Comparison of ENCODE assay signal across 11 mouse cellular contexts in genomic region chr9:22001633-22002032, GRCm38 (mm10). TPM values are rescaled to one million over a fixed set of nuclear protein-coding genes. Genes with fewer than 3 reads are reported as not detected.
DNase-seq lines count a peak whose midpoint lies in the region; ATAC-seq and TF ChIP-seq lines count a peak whose summit lies in the region.
"Had no signal": no experiment of that assay in that cellular context is flagged by ENCODE, and none has a peak within 500 bp of the region (broad histone marks: within the 10 kb centered on the region; RNA-seq: fewer than 3 reads in every experiment).

No protein-coding gene starts in this region.

- no peak for ATAC-seq in intestine, postnatal 0 days
- ATAC-seq in intestine, embryonic 15.5 days = no peak
- no peak for ATAC-seq in hindbrain, embryonic 13.5 days (ENCODE audit: low FRiP score)
- no peak for ATAC-seq in midbrain, embryonic 13.5 days

- H3K9ac ChIP-seq in intestine, postnatal 0 days (ENCODE audit: low read depth, low read length) = no peak overlapping the region
- H3K9ac ChIP-seq in intestine, embryonic 15.5 days = no peak overlapping the region
- no peak overlapping the region for H3K9ac ChIP-seq in hindbrain, embryonic 13.5 days
- H3K9ac ChIP-seq in midbrain, embryonic 13.5 days (replicated peaks) = no peak overlapping the region
- H3K9ac ChIP-seq: liver, embryonic 14.5 days had no signal

- no peaks in the 10 kb centered on the region for H3K9me3 ChIP-seq in intestine, postnatal 0 days (ENCODE audit: control insufficient read depth)
- no peaks in the 10 kb centered on the region for H3K9me3 ChIP-seq in intestine, embryonic 15.5 days
- H3K9me3 ChIP-seq in hindbrain, embryonic 13.5 days = no peaks in the 10 kb centered on the region
- no peaks in the 10 kb centered on the region for H3K9me3 ChIP-seq in midbrain, embryonic 13.5 days

- H3K36me3 ChIP-seq in intestine, postnatal 0 days (ENCODE audit: control insufficient read depth, insufficient read depth) = peaks cover 26% of the 10 kb centered on the region
- H3K36me3 ChIP-seq in intestine, embryonic 15.5 days = peaks cover 21% of the 10 kb centered on the region
- peaks cover 28% of the 10 kb centered on the region for H3K36me3 ChIP-seq in hindbrain, embryonic 13.5 days
- H3K36me3 ChIP-seq in midbrain, embryonic 13.5 days = peaks cover 27% of the 10 kb centered on the region

- H3K4me3 ChIP-seq in intestine, postnatal 0 days (ENCODE audit: low read depth, low read length) = no peak overlapping the region
- no peak overlapping the region for H3K4me3 ChIP-seq in intestine, embryonic 15.5 days (replicated peaks)
- peak overlapping the region; percentile 41 for H3K4me3 ChIP-seq in hindbrain, embryonic 13.5 days
- peak overlapping the region; percentile 35; the same call in 1 of the 2 replicates for H3K4me3 ChIP-seq in midbrain, embryonic 13.5 days (replicated peaks)

- no peak overlapping the region for H3K4me2 ChIP-seq in intestine, postnatal 0 days (replicated peaks; ENCODE audit: low read depth)
- H3K4me2 ChIP-seq in intestine, embryonic 15.5 days (replicated peaks) = no peak overlapping the region
- peak overlapping the region; percentile 60 for H3K4me2 ChIP-seq in hindbrain, embryonic 13.5 days
- peak overlapping the region; percentile 63 for H3K4me2 ChIP-seq in midbrain, embryonic 13.5 days (replicated peaks)

- H3K27ac ChIP-seq in intestine, postnatal 0 days (ENCODE audit: low read depth, low read length) = no peak overlapping the region
- H3K27ac ChIP-seq in intestine, embryonic 15.5 days = no peak overlapping the region
- H3K27ac ChIP-seq in hindbrain, embryonic 13.5 days = no peak overlapping the region
- H3K27ac ChIP-seq in midbrain, embryonic 13.5 days = peak overlapping the region; percentile 80; the same call in 1 of the 2 replicates
- H3K27ac ChIP-seq: liver, embryonic 14.5 days had no signal

- DNase-seq in R1 (ENCODE audit: low read depth, low spot score) = peak; percentile 34
- DNase-seq in gastrocnemius, postnatal 25 days = no peak
- DNase-seq in urinary bladder, postnatal 14 days (ENCODE audit: low spot score) = no peak
- DNase-seq in frontal cortex, adult 2 months (ENCODE audit: extremely low spot score in 1 of 2, low spot score in 1 of 2) = no peak
- DNase-seq: gastrocnemius, postnatal 14 days had no signal

- no peaks in the 10 kb centered on the region for H3K27me3 ChIP-seq in intestine, postnatal 0 days (replicated peaks; ENCODE audit: control insufficient read depth, insufficient read depth, low read length)
- H3K27me3 ChIP-seq in intestine, embryonic 15.5 days (replicated peaks) = no peaks in the 10 kb centered on the region
- H3K27me3 ChIP-seq in hindbrain, embryonic 13.5 days = no peaks in the 10 kb centered on the region
- H3K27me3 ChIP-seq in midbrain, embryonic 13.5 days = no peaks in the 10 kb centered on the region

- TF ChIP-seq CTCF in intestine, postnatal 0 days (IDR thresholded peaks at IDR 0.05; ENCODE audit: low read depth) = 0 out of 2 replicates have a peak, but pooled peaks have one; percentile 7

- 86% methylated on average over 4 of the region's 4 CpGs for WGBS in intestine, postnatal 0 days
- 84% methylated on average over 4 of the region's 4 CpGs for WGBS in intestine, embryonic 15.5 days
- 86% methylated on average over 4 of the region's 4 CpGs for WGBS in hindbrain, embryonic 13.5 days
- WGBS in midbrain, embryonic 13.5 days = 82% methylated on average over 4 of the region's 4 CpGs

- H3K4me1 ChIP-seq in intestine, postnatal 0 days (replicated peaks; ENCODE audit: control insufficient read depth, insufficient read depth, low read length) = peaks cover 4% of the 10 kb centered on the region
- H3K4me1 ChIP-seq in intestine, embryonic 15.5 days (replicated peaks) = peaks cover 25% of the 10 kb centered on the region
- peaks cover 41% of the 10 kb centered on the region for H3K4me1 ChIP-seq in hindbrain, embryonic 13.5 days (replicated peaks)
- peaks cover 43% of the 10 kb centered on the region for H3K4me1 ChIP-seq in midbrain, embryonic 13.5 days (replicated peaks)

RNA-seq across cellular contexts. Expression of gene Ccdc151, which starts 0.8 kb away (rescaled TPM):
- polyA plus RNA-seq in intestine, postnatal 0 days (2015; fragmentation: Nextera tagmentation; extraction: Ambion mirVana) = 0.22 and 0.35 TPM in 2 replicates
- polyA plus RNA-seq in intestine, embryonic 15.5 days (2015; fragmentation: Nextera tagmentation; extraction: Ambion mirVana) = 0.25 and 0.50 TPM in 2 replicates
- 4.1 and 4.4 TPM in 2 replicates for polyA plus RNA-seq in hindbrain, embryonic 13.5 days (2015; fragmentation: Nextera tagmentation; extraction: Ambion mirVana)
- 3.9 and 4.9 TPM in 2 replicates for polyA plus RNA-seq in midbrain, embryonic 13.5 days (2015; fragmentation: Nextera tagmentation; extraction: Ambion mirVana)
- not detected for total RNA-seq in gastrocnemius, postnatal 25 days (2021)
- polyA plus RNA-seq in frontal cortex, adult 2 months (2012; rRNA removed) = 6.9 TPM in 2 replicates
- total RNA-seq: gastrocnemius, postnatal 14 days had no signal
- polyA plus RNA-seq: heart, embryonic 14.5 days had no signal

RNA-seq across cellular contexts. Expression of gene Prkcsh, which starts 1.0 kb away (rescaled TPM):
- 98.6 and 104 TPM in 2 replicates for polyA plus RNA-seq in intestine, postnatal 0 days (2015; fragmentation: Nextera tagmentation; extraction: Ambion mirVana)
- polyA plus RNA-seq in intestine, embryonic 15.5 days (2015; fragmentation: Nextera tagmentation; extraction: Ambion mirVana) = 105 and 122 TPM in 2 replicates
- polyA plus RNA-seq in hindbrain, embryonic 13.5 days (2015; fragmentation: Nextera tagmentation; extraction: Ambion mirVana) = 99.3 and 101 TPM in 2 replicates
- polyA plus RNA-seq in midbrain, embryonic 13.5 days (2015; fragmentation: Nextera tagmentation; extraction: Ambion mirVana) = 94.7 and 99.3 TPM in 2 replicates
- 10 to 100 TPM; 24.1 to 35.3 TPM for total RNA-seq in gastrocnemius, postnatal 25 days (2021)
- 106 and 112 TPM in 2 replicates for polyA plus RNA-seq in frontal cortex, adult 2 months (2012; rRNA removed)

RNA-seq across cellular contexts. Expression of gene Rgl3, which starts 12.4 kb away (rescaled TPM):
- polyA plus RNA-seq in intestine, postnatal 0 days (2015; fragmentation: Nextera tagmentation; extraction: Ambion mirVana) = 2.1 and 2.5 TPM in 2 replicates
- polyA plus RNA-seq in intestine, embryonic 15.5 days (2015; fragmentation: Nextera tagmentation; extraction: Ambion mirVana) = 1.6 and 1.7 TPM in 2 replicates
- polyA plus RNA-seq in hindbrain, embryonic 13.5 days (2015; fragmentation: Nextera tagmentation; extraction: Ambion mirVana) = 1.1 TPM in 2 replicates
- polyA plus RNA-seq in midbrain, embryonic 13.5 days (2015; fragmentation: Nextera tagmentation; extraction: Ambion mirVana) = 1.0 and 1.4 TPM in 2 replicates
- under 1 TPM; 0.33 to 0.83 TPM for total RNA-seq in gastrocnemius, postnatal 25 days (2021)
- 5.0 and 6.7 TPM in 2 replicates for polyA plus RNA-seq in frontal cortex, adult 2 months (2012; rRNA removed)

RNA-seq across cellular contexts. Expression of gene Epor, which starts 38.3 kb away (rescaled TPM):
- polyA plus RNA-seq in intestine, postnatal 0 days (2015; fragmentation: Nextera tagmentation; extraction: Ambion mirVana) = 3.2 and 3.8 TPM in 2 replicates
- 4.0 and 4.3 TPM in 2 replicates for polyA plus RNA-seq in intestine, embryonic 15.5 days (2015; fragmentation: Nextera tagmentation; extraction: Ambion mirVana)
- 1.9 and 2.2 TPM in 2 replicates for polyA plus RNA-seq in hindbrain, embryonic 13.5 days (2015; fragmentation: Nextera tagmentation; extraction: Ambion mirVana)
- 1.4 and 2.5 TPM in 2 replicates for polyA plus RNA-seq in midbrain, embryonic 13.5 days (2015; fragmentation: Nextera tagmentation; extraction: Ambion mirVana)
- under 1 TPM; 0.20 to 0.59 TPM for total RNA-seq in gastrocnemius, postnatal 25 days (2021)
- polyA plus RNA-seq in frontal cortex, adult 2 months (2012; rRNA removed) = 8.8 and 10.3 TPM in 2 replicates

RNA-seq across cellular contexts. Expression of gene Swsap1, which starts 46.1 kb away (rescaled TPM):
- 4.6 and 4.8 TPM in 2 replicates for polyA plus RNA-seq in intestine, postnatal 0 days (2015; fragmentation: Nextera tagmentation; extraction: Ambion mirVana)
- polyA plus RNA-seq in intestine, embryonic 15.5 days (2015; fragmentation: Nextera tagmentation; extraction: Ambion mirVana) = 5.2 and 5.7 TPM in 2 replicates
- polyA plus RNA-seq in hindbrain, embryonic 13.5 days (2015; fragmentation: Nextera tagmentation; extraction: Ambion mirVana) = 9.1 and 9.7 TPM in 2 replicates
- polyA plus RNA-seq in midbrain, embryonic 13.5 days (2015; fragmentation: Nextera tagmentation; extraction: Ambion mirVana) = 9.8 and 12.6 TPM in 2 replicates
- total RNA-seq in gastrocnemius, postnatal 25 days (2021) = 1 to 10 TPM; 1.6 to 2.7 TPM
- polyA plus RNA-seq in frontal cortex, adult 2 months (2012; rRNA removed) = 9.0 and 10.1 TPM in 2 replicates

Comparison
In these comparisons a context has a peak if more than half of its experiments do, and no peak if none do; other contexts are left out.
1. H3K4me2 ChIP-seq: peak in hindbrain, embryonic 13.5 days (single experiment) and midbrain, embryonic 13.5 days (single experiment); none in intestine, postnatal 0 days (single experiment) and intestine, embryonic 15.5 days (single experiment).
2. H3K4me3 ChIP-seq: peak in hindbrain, embryonic 13.5 days (single experiment) and midbrain, embryonic 13.5 days (single experiment); none in intestine, postnatal 0 days (single experiment) and intestine, embryonic 15.5 days (single experiment).